Mouse (Mus musculus): ENCODE results near the gene BC049715. TPM values are rescaled to one million over a fixed set of nuclear protein-coding genes. Genes with fewer than 3 reads are reported as not detected.

Gene BC049715
- polyA plus RNA-seq, 1 experiment from 2014 or later: 1.8 TPM

DNA sequence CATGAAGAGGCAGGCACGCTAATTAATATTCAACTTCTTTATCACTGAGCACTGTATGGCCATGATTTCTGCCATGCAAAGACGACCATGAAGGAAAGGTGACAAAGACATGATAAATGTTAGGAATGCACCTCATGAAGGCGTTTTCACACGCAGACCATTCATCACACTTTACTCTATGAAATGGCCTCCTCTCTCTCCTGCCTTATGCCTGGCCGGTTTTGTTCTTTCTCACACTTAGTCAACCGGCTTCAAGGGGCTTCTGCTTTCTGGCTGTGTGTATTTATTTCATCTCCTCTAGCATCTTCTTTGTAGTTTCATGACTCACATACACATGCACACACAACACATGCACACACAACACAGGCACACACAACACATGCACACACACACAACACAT is 26.2 kb upstream of the BC049715 start:
- no peak overlapping the region for H3K4me3 ChIP-seq
- ATAC-seq (ENCODE audit: low FRiP score, low read depth): no peak
- no peak overlapping the region for H3K4me2 ChIP-seq (replicated peaks)
- H3K9me3 ChIP-seq: no peaks in the 10 kb centered on the region
- no peaks in the 10 kb centered on the region for H3K27me3 ChIP-seq
- no peak overlapping the region for H3K9ac ChIP-seq
- WGBS: 86% methylated on average over 6 of the region's 6 CpGs
- H3K4me1 ChIP-seq: peaks cover 14% of the 10 kb centered on the region
- H3K36me3 ChIP-seq: no peaks in the 10 kb centered on the region
- no peak overlapping the region for H3K27ac ChIP-seq

- H3K4me2 ChIP-seq (replicated peaks): peak overlapping the region; percentile 75
- H3K4me1 ChIP-seq: peaks cover 24% of the 10 kb centered on the region
- peak overlapping the region; percentile 100 for H3K27ac ChIP-seq
- H3K4me3 ChIP-seq: peak overlapping the region; percentile 74
- 13% methylated on average over 12 of the region's 12 CpGs for WGBS
- H3K9me3 ChIP-seq: no peaks in the 10 kb centered on the region
- no peaks in the 10 kb centered on the region for H3K36me3 ChIP-seq
- H3K9ac ChIP-seq: peak overlapping the region; percentile 98
- H3K27me3 ChIP-seq: no peaks in the 10 kb centered on the region
- ATAC-seq (ENCODE audit: low FRiP score, low read depth): no peak; the same call in 1 of the 2 replicates
Measured at GRCm38 (mm10) chr6:136803093-136803738, 24.2 kb upstream of the BC049715 start.

GRCm38 (mm10) chr6:136803739-136804633 is 23.4 kb upstream of the BC049715 start, which contains the start of gene Hist4h4:
Gene Hist4h4, minus strand, starts transcription at chr6:136804415.
- Histone ChIP-seq H3K9me3 (no peaks in the 10 kb centered on the region), H3K4me1 (peaks cover 28% of the 10 kb centered on the region), H3K9ac (peak within 1 kb of the TSS; percentile 98), H3K27me3 (no peaks in the 10 kb centered on the region), H3K36me3 (no peaks in the 10 kb centered on the region), H3K4me3 (peak within 1 kb of the TSS; percentile 74), H3K4me2 (replicated peaks) (peak within 1 kb of the TSS; percentile 75), H3K27ac (peak within 1 kb of the TSS; percentile 100)
- under 1% methylated on average over 50 of the region's 50 CpGs for WGBS
- ATAC-seq (ENCODE audit: low FRiP score, low read depth): peak; percentile 76

DNA sequence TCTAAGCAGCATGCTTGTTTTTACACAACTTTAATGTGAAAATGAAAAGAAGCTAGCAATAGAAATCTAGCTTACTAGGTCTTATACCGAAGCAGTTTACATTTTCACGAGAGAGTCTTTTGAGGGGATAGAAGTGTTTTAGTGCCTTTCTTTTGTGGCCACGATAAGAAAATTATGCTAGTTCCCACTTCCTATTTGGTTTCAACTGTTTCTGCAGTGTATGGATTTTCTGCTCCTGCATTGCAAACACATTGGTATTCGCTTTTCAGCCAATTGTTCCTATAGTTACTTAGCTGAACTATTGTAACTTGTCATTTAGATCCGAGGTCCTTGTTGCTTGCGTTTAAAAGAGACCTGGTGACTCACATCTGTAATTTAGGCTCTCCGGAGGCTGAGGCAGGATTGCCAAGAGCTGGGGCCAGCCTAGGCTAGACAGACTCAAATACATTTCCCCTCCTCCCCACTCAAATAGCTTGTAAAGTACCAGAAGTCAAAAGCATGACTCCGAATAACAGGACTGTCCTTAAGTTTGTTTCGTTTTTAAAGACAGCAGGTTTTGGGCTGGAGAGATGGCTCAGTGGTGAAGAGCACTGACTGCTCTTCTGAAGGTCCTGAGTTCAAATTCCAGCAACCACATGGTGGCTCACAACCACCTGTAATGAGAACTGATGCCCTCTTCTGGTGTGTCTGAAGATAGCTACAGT is 22.6 kb upstream of the BC049715 start:
- Histone ChIP-seq H3K4me3 (peak overlapping the region; percentile 74), H3K9me3 (no peaks in the 10 kb centered on the region), H3K27ac (peak overlapping the region; percentile 100), H3K4me1 (peaks cover 36% of the 10 kb centered on the region), H3K9ac (peak overlapping the region; percentile 62), H3K36me3 (no peaks in the 10 kb centered on the region), H3K27me3 (no peaks in the 10 kb centered on the region), H3K4me2 (replicated peaks) (peak overlapping the region; percentile 75)
- no peak for ATAC-seq (ENCODE audit: low FRiP score, low read depth)
- WGBS: 28% methylated on average over 9 of the region's 9 CpGs

- H3K27ac ChIP-seq: no peak overlapping the region; the same call in 1 of the 2 replicates
Measured at GRCm38 (mm10) chr6:136805409-136805775, 22.0 kb upstream of the BC049715 start.

GRCm38 (mm10) chr6:136806819-136807218 is 20.6 kb upstream of the BC049715 start:
- peaks cover 39% of the 10 kb centered on the region for H3K4me1 ChIP-seq
- peak overlapping the region; percentile 98 for H3K4me2 ChIP-seq (replicated peaks)
- no peaks in the 10 kb centered on the region for H3K27me3 ChIP-seq
- peak overlapping the region; percentile 68; the same call in 1 of the 2 replicates for H3K27ac ChIP-seq
- H3K9ac ChIP-seq: no peak overlapping the region
- WGBS: 64% methylated on average over 5 of the region's 5 CpGs
- H3K36me3 ChIP-seq: peaks cover 16% of the 10 kb centered on the region
- H3K4me3 ChIP-seq: 0 out of 2 replicates have a peak overlapping the region, but pooled peaks have one; percentile 83
- ATAC-seq (ENCODE audit: low FRiP score, low read depth): no peak
- H3K9me3 ChIP-seq: no peaks in the 10 kb centered on the region

More at GRCm38 (mm10) chr6:136805409-136805775, 22.0 kb upstream of the BC049715 start:
- Histone ChIP-seq H3K4me2 (replicated peaks) (peak overlapping the region; percentile 75; the same call in 1 of the 2 replicates), H3K4me3 (no peak overlapping the region), H3K4me1 (peaks cover 39% of the 10 kb centered on the region), H3K9me3 (no peaks in the 10 kb centered on the region), H3K27me3 (no peaks in the 10 kb centered on the region), H3K9ac (no peak overlapping the region), H3K36me3 (peaks cover 5% of the 10 kb centered on the region; the same call in 1 of the 2 replicates)
- 81% methylated on average over 1 of the region's 1 CpGs for WGBS
- ATAC-seq (ENCODE audit: low FRiP score, low read depth): no peak

GRCm38 (mm10) chr6:136807395-136808013 is 19.9 kb upstream of the BC049715 start:
- Histone ChIP-seq H3K4me1 (peaks cover 39% of the 10 kb centered on the region), H3K9me3 (no peaks in the 10 kb centered on the region), H3K4me2 (replicated peaks) (peak overlapping the region; percentile 98), H3K36me3 (peaks cover 23% of the 10 kb centered on the region), H3K27ac (peak overlapping the region; percentile 68), H3K27me3 (no peaks in the 10 kb centered on the region), H3K4me3 (peak overlapping the region; percentile 83), H3K9ac (peak overlapping the region; percentile 43; the same call in 1 of the 2 replicates)
- 40% methylated on average over 18 of the region's 18 CpGs for WGBS
- peak; percentile 0; the same call in 1 of the 2 replicates for ATAC-seq (ENCODE audit: low FRiP score, low read depth)

DNA sequence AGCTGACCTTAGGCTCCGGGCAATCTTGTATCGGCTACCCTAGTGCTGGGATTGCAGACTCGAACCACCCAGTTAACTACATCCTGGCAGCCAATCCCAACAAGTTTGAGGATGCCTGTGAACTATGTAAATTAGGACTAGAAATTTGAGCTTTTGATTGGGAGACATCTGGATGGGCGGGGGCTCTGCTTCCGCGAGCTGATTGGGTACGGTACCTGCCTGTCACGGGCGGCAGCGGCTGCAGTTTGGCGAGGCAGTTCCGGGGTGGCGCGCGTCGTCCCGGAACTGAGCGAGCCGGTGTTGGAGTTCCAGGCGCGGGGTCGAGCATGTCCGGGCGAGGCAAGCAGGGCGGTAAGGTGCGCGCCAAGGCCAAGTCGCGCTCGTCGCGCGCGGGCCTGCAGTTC is 19.4 kb upstream of the BC049715 start, which contains the start of gene H2afj:
TSS of gene H2afj (plus strand) at position 231 of the 404 bp plus-strand sequence.
- peaks cover 28% of the 10 kb centered on the region for H3K36me3 ChIP-seq
- under 1% methylated on average over 34 of the region's 34 CpGs for WGBS
- ATAC-seq (ENCODE audit: low FRiP score, low read depth): peak; percentile 90

GRCm38 (mm10) chr6:136808631-136809046 is 18.8 kb upstream of the BC049715 start:
- ATAC-seq (ENCODE audit: low FRiP score, low read depth): no peak
- H3K27ac ChIP-seq: no peak overlapping the region

More for the DNA sequence above, 19.4 kb upstream of the BC049715 start, which contains the start of gene H2afj:
- peak within 1 kb of the TSS; percentile 77 for H3K9ac ChIP-seq
- peak within 1 kb of the TSS; percentile 83 for H3K4me3 ChIP-seq
- H3K27ac ChIP-seq: peak within 1 kb of the TSS; percentile 68
- no peaks in the 10 kb centered on the region for H3K27me3 ChIP-seq
- H3K4me1 ChIP-seq: peaks cover 36% of the 10 kb centered on the region
- no peaks in the 10 kb centered on the region for H3K9me3 ChIP-seq
- H3K4me2 ChIP-seq (replicated peaks): peak within 1 kb of the TSS; percentile 98

GRCm38 (mm10) chr6:136809077-136809476 is 18.3 kb upstream of the BC049715 start:
- Histone ChIP-seq H3K4me3 (peak overlapping the region; percentile 83), H3K9me3 (no peaks in the 10 kb centered on the region), H3K27ac (no peak overlapping the region), H3K36me3 (peaks cover 37% of the 10 kb centered on the region), H3K9ac (peak overlapping the region; percentile 77), H3K4me2 (replicated peaks) (peak overlapping the region; percentile 98), H3K4me1 (peaks cover 30% of the 10 kb centered on the region), H3K27me3 (no peaks in the 10 kb centered on the region)
- 34% methylated on average over 14 of the region's 14 CpGs for WGBS
- ATAC-seq (ENCODE audit: low FRiP score, low read depth): no peak

More at GRCm38 (mm10) chr6:136808631-136809046, 18.8 kb upstream of the BC049715 start:
- Histone ChIP-seq H3K9me3 (no peaks in the 10 kb centered on the region), H3K4me3 (peak overlapping the region; percentile 83), H3K27me3 (no peaks in the 10 kb centered on the region), H3K9ac (peak overlapping the region; percentile 77), H3K36me3 (peaks cover 33% of the 10 kb centered on the region), H3K4me2 (replicated peaks) (peak overlapping the region; percentile 98), H3K4me1 (peaks cover 30% of the 10 kb centered on the region)
- WGBS: under 1% methylated on average over 28 of the region's 28 CpGs

DNA sequence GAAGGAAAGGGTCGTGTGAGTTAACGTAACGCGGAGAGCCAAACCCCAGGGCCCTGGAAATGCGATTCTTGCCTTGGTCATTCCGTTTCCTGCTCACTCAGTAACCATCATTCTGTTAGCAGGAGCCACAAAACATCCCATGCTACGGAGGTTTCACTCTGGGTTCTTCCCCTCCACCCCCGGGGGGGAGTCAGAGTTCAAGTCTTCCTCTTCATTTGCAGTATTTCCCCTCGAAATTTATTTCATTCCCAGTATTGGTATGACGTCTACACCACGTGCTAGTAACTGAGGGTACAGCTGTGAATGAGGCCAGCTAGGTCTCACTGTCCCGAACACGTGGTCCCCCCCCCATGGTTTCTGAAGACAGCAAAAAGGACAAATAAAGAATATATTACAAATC is 17.8 kb upstream of the BC049715 start:
- peaks cover 30% of the 10 kb centered on the region for H3K4me1 ChIP-seq
- 68% methylated on average over 13 of the region's 13 CpGs for WGBS
- peak overlapping the region; percentile 98 for H3K4me2 ChIP-seq (replicated peaks)
- 0 out of 2 replicates have a peak overlapping the region, but pooled peaks have one; percentile 77 for H3K9ac ChIP-seq
- no peak for ATAC-seq (ENCODE audit: low FRiP score, low read depth)
- peaks cover 43% of the 10 kb centered on the region for H3K36me3 ChIP-seq
- H3K27me3 ChIP-seq: no peaks in the 10 kb centered on the region
- peak overlapping the region; percentile 83 for H3K4me3 ChIP-seq
- H3K9me3 ChIP-seq: no peaks in the 10 kb centered on the region
- no peak overlapping the region for H3K27ac ChIP-seq
